Mouse (Mus musculus): ENCODE measurements around the gene Pyroxd1.

Gene Pyroxd1

DNA sequence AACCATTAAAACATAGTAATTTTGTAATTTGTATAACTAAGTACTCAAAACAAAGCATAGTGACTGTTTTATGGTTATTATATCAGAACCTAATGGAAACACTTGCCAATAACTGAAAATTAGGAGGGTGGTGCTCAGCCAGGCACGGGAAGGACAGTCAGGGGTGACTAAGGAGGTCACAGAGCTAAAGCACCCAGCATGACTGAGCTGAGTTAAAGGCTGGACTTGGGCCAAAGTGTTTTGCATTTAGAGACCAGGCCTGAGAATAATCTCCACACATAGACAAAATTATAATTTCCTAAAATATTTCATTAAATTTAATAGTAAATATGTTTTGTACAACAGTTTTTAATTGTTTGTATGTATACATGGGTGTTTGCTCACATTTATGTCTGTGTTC lies 31.6 kb downstream of the Pyroxd1 start:
- DNase-seq (ENCODE audit: low spot score), result no peak

DNA sequence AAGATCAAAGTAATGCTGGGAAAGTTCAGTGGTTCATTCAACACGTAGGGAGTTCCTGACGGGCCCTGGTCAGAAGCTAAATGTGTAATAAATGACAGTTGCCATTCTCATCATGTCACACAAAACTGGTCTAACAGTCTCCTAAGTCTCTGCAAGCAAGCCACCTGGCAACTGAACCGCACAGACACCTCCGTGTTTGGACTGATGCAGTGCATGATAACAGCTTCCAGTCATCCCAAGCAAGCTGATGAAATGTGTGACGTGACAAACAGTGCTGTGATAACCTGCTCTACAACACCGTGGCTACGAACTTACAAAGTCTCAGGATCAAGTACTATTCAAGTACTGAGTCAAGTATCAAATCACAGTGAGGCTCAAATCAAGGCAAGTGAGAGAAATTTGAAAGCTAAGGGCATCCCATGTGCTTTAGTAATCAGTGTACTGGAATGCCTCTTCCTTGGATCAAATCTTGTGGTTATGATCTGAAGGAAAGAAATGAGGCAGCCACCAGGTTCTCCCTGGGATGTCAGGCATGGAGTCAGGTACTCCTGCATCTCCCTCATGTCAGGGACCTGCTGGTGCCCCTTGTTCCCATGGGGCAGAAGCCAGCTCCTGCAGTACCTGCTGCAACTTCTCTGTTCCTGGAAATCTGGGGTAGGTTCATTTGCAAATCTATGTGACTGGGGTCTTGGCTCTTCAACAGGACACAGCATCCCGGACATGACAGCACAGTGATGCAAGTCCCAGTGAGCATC lies 33.3 kb downstream of the Pyroxd1 start:
- no peak for DNase-seq (ENCODE audit: low spot score)

DNA sequence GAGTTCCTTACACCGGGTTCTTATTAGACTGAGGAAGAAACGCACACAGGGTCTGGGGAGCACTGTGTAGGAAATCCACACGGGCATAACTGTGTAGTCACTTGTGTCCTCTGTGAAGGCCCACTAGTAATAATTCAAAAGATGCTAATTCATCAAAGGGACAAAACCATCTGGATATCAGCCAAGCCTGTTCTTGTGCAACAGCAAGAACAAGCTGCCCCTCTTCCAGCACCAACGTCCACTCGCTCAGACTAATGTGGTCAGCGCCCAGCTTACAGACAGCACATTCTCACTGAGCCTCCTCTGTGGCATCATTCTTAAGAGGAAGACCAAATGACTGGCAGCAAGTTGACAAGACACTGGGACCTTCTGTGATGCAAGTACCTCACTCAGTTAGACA lies 34.5 kb downstream of the Pyroxd1 start:
- no peak for DNase-seq (ENCODE audit: low spot score)

DNA sequence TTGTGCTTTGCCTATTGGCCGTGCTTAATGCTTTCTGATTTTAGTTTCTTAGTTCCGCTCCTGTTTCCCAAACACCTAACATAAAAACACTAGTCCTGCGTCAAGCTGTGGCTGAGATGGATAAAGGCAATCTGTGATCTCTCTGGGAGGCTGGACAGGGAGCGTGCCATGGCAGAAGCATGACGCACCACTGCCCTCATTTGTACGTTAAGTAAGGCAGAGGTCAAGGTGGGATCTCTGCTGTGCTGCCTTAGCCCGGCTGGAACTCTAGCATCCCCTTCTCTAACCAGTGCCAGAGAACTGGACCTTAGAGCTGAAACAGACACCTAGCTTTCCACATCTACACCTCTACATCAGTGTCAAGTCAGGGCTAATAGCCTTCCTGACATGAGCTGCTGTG lies 36.2 kb downstream of the Pyroxd1 start:
- DNase-seq (ENCODE audit: low spot score), result no peak

DNA sequence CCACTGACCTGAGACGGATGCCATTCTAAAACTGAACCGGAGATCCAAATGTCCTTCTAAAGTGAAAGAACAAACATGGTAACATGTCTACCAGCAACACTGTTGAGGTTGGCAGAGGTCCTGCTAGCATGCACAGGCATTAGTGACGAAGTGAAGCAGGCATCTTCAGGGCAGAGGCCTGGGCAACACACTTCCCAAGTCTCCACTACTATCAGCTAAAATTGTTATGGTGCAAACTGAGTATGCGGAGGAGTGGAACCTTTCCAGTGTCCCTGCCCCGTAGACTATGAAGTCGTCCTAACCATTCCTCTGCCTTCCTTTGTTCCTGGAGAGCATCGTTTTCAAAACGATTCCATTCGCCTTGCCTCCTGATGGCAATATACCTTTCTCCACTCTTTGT lies 39.1 kb downstream of the Pyroxd1 start:
- no peak for DNase-seq (ENCODE audit: low spot score)

DNA sequence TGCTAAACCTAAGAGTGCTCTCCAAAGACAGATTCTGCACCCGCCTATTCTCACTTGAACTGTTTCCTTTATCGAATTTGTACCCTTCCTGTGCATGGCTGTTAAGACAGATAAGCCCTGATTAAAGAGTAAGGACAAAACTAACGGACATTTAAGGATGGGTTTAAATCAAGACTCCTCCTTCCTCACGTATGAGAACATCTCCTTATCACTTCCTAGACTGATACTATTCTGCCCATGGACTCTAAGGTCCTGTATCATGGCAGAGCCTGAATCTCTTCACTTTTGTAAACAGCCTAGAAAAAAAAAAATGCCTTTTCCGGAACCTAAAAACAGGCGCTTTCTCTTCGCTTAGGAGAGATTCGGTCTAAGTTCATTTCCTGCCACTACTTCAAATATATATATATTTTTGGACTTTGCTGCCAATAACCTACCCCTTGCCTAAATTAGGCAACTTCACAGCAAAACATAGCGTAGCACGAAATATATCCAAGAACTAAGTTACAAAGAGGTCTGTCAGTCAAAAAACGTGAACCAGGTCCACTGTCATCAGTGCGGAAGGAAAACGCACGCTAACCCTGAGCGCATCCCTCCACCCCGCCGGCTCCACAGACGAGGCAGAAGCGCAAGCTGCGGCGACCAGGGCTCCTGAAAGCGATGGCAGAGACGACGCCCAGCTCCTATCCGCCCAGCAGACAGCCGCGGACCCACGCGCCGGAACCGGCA lies 41.0 kb downstream of the Pyroxd1 start:
- no peak for DNase-seq (ENCODE audit: low spot score)

DNA sequence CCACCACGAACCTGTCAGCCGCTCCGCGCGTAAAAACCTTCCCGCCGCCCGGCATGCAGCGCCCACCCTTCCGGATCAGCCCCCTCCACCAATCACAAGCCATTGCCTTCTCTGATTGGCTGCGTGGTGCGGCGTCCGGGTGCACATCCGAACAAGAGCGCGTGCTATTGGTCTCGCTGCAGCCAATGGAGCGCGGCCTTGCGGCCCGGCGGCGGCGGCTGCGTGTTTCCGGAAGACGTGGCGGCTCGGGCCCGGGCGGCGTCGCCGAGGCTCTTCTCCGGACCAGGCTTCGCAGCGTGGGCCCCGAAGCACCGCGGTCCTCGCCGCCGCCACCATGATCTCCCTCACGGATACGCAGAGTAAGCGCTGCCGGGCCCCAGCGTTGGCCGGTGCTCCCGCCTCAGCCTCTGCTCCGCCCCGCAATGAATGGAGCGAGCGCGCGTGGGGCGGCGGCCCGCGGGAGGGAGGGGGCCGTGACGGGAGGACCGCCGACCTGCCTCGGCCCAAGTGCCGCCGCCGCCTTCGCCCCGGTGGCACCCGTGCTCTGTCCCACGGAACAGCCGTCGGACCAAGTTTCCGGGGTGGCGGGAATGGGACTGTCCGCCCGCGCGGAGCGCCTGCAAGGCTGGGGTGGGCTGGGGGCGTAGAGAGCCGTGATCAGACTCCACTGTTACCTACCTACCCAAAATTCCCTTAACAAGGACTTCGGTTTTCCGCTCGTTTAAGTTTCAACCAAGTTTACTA lies 41.7 kb downstream of the Pyroxd1 start, which contains the start of the genes Recql and Golt1b:
Gene Recql, minus strand, starts transcription at position 77 of the 744 bp plus-strand sequence.
Gene Golt1b, plus strand, starts transcription at position 211 of the 744 bp plus-strand sequence.
- DNase-seq (ENCODE audit: low spot score), result peak; percentile 99

DNA sequence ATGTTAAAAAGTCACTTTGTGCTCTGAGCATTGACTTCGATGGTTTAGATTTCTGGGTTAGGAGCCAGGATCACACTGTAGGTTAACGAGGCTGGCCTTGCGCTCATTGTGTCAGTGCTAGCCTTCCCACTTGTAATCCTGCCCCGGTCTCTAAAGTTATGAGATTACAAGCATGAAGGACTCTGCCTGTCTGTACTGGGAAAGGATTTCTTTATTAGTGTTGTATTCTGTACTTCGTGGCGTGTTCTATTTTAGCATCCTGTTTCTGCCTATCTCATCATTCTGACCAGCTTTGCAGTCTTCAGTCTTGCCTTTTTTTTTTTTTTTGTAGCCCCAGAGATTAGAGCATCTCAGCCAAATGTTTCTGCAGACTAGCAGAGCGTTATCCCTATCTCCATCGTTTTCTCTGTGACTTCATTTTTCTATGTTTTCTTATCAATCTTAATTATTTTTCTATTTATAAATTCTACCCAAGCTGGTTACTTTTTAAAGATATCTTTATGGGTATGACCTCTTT lies 42.4 kb downstream of the Pyroxd1 start:
- no peak for DNase-seq (ENCODE audit: low spot score)

DNA sequence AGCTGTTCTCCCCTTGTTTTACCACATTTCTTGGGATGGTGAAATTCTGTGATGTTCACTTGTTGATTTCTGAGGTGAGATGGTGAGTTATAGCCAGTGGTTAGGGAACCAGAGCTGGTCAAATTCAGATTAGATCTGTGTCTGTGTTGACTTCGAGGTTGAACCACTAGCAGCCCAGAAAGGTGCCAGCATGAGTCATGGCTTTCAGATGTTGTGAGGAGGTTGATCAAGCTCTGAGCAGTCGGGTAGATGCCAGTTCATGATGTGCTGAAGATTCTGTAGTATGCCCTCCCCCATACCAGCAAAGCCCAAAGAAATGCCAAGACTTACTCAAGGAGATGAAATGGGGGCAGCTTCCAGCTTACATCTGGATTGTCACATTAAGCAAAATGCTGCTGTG lies 43.6 kb downstream of the Pyroxd1 start:
- DNase-seq (ENCODE audit: low spot score), result no peak

DNA sequence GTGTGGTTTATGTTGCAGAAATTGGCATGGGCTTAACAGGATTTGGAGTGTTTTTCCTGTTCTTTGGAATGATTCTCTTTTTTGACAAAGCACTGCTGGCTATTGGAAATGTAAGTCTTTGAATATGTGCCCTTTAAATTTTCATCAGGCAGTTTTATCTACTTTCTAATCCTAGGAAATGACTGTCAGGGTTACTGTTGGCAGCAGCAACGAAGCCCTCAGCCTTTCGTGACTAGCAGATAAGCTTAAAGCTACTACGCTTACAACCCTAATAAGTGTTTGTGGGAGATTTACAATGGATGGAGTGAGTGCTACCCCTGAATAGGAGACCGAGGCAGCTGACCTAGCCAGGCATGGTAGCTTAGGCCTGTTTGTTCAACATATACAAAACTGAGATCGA lies 46.9 kb downstream of the Pyroxd1 start:
- DNase-seq (ENCODE audit: low spot score), result no peak

DNA sequence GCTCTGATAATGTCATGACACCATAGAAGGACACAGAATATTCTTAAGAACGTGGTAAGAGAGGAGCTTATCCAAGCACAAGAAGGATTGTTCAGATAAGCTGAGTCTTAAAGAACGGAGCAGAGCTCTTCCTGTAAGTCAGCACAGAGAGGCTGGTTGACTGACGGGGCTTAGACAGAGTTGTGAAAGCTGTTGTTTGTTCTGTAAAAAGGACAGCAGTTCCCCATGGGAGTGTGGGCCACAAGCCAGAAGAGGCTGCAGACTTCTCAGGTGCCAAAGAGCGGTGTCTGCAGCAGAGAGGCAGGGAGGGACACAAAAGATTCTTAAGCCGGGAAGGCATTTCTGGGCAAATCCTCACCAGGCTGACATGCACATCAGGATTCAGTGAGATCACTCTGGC lies 49.2 kb downstream of the Pyroxd1 start:
- no peak for DNase-seq (ENCODE audit: low spot score)

DNA sequence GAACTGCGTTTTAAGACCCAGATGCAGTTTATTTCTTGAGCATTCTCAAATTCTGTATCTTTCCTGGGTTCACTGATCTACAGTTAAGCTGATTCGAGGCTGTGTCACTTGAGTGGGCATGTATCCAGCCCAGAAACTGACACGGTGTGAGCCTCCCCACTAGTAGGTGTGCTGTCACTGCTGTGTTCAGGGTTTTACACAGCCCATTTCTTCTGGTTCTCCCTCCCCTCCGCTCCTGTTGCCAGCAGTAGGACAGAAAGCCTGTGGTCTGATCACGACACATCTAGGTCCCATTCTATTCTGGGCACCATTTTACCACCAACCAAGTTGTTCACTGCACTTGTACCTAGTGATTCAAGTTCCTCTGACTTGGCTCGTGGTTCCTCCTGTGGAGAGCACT lies 50.3 kb downstream of the Pyroxd1 start:
- DNase-seq (ENCODE audit: low spot score), result no peak

DNA sequence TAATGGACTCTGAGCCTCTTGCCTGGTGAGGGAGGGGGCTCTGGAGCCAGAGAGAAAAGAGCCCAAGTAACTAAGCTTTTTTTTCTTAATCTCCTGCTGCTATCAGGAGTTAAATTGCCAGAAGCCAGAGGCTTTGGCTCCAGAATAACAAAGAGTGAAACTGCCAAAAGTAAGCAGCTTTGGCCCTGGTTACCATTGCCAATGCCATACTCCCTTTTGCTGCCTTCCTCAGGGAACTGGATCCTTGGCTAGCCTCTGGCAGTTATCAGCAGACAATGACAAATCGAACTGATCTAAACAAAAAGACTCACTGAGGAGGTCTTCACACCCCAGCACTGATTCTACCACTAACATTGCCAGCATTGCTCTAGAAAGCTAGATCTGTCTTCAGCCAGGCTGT lies 65.7 kb downstream of the Pyroxd1 start:
- DNase-seq (ENCODE audit: low spot score), result no peak
